Mouse (Mus musculus): Measurements from ENCODE around the gene Parp16. TPM values are rescaled to one million over a fixed set of nuclear protein-coding genes. Genes with fewer than 3 reads are reported as not detected.
"Not testable (repeated sequence)": the region's sequence is repeated elsewhere in the genome, so short reads cannot be mapped to it uniquely, and the experiment has no call there.

The Parp16 gene
- polyA plus RNA-seq, 1 experiment, result not detected

DNA sequence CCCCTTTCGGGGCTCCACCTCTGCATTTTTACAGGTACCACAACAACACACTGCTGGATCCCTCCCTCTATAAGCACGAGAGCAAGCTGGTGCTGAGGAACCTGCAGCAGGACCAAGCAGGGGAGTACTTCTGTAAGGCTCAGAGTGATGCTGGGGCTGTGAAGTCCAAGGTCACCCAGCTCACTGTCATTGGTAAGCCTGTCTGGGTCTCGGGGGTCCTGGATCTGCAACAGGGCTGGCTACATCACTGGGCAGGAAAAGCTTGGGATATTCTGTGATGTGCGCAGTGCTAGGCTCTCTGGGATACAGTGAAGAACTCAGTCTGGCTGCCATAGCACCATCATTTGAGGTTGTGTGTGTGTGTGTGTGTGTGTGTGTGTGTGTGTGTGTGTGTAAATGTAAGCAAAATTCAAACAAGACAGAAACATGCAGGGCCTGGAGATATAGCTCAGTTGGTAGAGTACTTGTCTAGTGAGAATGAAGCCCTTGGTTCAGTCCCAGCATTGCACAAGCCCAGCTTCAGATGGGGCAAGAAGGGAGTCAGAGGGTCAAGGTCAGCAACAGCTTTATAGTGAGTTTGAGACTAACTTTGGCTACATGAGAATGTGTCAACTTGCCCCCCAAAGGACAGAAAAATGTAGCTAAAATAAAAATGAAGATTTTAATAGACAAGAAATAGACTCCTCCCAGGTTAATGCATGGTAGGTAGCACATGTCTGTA is 80.8 kb downstream of the Parp16 start:
- Histone ChIP-seq H3K27ac (ENCODE audit: insufficient read depth, low read depth, low read length) (no peak overlapping the region), H3K4me1 (ENCODE audit: control insufficient read depth, insufficient read depth, low read length) (no peaks in the 10 kb centered on the region), H3K4me3 (ENCODE audit: insufficient read depth, low read depth, low read length) (no peak overlapping the region)
- WGBS, result 84% methylated on average over 4 of the region's 4 CpGs
- no peak for TF ChIP-seq CTCF (IDR thresholded peaks at IDR 0.05; ENCODE audit: insufficient read depth, low read depth, low read length)

DNA sequence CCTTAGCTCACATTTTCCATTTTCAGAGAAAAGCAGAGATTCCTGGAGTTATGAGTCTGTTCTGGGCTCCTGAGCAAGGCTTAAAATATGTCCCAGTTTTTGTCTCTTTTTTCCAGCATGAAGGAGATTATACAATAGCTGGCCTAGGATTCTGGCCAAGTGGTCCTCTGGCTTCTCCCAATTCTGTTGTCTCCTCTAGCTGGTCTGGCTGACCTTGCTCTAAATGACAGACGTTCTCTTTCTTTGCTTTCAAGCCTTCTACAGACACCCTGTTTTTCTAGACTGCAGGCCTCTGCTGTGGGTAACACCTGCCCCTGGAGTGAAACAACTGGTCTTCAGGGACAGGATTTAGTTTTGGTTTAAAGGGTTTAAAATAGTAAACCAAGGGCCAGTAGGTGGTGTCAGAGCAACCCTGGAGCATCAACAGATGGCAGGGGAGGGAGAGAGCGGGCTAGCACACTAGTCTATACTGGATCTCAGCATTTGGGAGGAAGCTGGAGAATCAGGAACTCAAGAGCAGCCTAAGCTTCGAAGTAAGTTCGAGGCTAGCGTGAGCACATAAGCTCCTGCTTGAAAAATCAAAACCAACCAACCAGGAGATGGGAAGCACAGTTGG is 86.5 kb downstream of the Parp16 start:
- Histone ChIP-seq H3K27ac (ENCODE audit: insufficient read depth, low read depth, low read length) (no peak overlapping the region), H3K4me1 (ENCODE audit: control insufficient read depth, insufficient read depth, low read length) (no peaks in the 10 kb centered on the region), H3K4me3 (ENCODE audit: insufficient read depth, low read depth, low read length) (no peak overlapping the region)
- 84% methylated on average over 5 of the region's 5 CpGs for WGBS
- no peak for TF ChIP-seq POLR2A (IDR thresholded peaks at IDR 0.05; ENCODE audit: insufficient read depth, low read depth, low read length)
- TF ChIP-seq CTCF (IDR thresholded peaks at IDR 0.05; ENCODE audit: insufficient read depth, low read depth, low read length), result no peak

DNA sequence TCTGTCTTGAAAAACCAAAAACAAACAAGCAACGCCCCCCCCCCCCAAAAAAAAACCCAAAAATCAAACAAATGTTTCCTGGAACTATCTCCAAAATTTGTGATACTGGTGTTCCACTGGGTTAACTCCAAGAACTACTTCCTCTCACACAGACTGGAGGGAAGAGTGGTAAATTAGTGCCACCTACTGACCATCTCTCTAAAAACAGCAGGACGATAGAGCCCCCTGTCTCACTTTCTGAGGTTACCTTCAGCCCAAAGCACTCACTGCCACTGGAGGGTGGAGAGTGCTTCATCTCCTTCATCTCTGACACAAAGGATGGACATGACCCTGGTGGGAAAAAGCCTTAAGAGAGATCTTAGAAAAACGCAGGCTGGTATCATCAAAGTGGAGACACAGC is 88.1 kb downstream of the Parp16 start:
- H3K27ac ChIP-seq (ENCODE audit: insufficient read depth, low read depth, low read length), result no peak overlapping the region
- no peak overlapping the region for H3K4me3 ChIP-seq (ENCODE audit: insufficient read depth, low read depth, low read length)
- TF ChIP-seq POLR2A (IDR thresholded peaks at IDR 0.05; ENCODE audit: insufficient read depth, low read depth, low read length) (no peak), CTCF (IDR thresholded peaks at IDR 0.05; ENCODE audit: insufficient read depth, low read depth, low read length) (no peak)
- 3% methylated on average over 3 of the region's 3 CpGs for WGBS
- H3K4me1 ChIP-seq (ENCODE audit: control insufficient read depth, insufficient read depth, low read length), result no peaks in the 10 kb centered on the region

DNA sequence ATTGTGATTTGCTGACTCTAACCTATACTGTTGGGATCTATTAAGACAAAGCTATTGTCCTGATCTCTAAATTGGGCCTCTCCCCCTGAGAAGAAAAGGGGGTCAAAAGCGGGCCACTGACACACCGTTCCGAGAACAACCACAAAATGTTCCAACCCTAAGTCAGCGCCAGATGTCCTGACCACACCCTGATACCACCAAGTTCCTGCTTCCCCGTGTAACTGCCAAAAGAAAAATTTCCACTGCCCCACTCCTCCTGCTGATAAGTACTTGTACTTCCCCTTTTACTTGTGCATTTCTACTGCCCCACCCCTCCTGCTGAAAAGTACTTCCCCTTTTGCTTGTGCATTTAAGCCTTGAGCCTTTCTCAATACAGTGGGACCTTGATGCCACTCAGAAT is 93.1 kb downstream of the Parp16 start:
- not testable (repeated sequence) for H3K4me1 ChIP-seq (ENCODE audit: control insufficient read depth, insufficient read depth, low read length); H3K4me3 ChIP-seq (ENCODE audit: insufficient read depth, low read depth, low read length); H3K27ac ChIP-seq (ENCODE audit: insufficient read depth, low read depth, low read length)
- 86% methylated on average over 5 of the region's 5 CpGs for WGBS

Other genes starting within 250 kb of the Parp16 start
- not detected in 2 replicates for gene Slc24a1, start 243.7 kb upstream of the Parp16 start, polyA plus RNA-seq (2012; ENCODE audit: insufficient read depth, insufficient read length, low replicate concordance, missing spikeins)
- not detected in 2 replicates for gene Ints14, start 234.4 kb upstream of the Parp16 start, polyA plus RNA-seq (2012; ENCODE audit: insufficient read depth, insufficient read length, low replicate concordance, missing spikeins)
- 150 TPM in 1 of 2 replicates, not detected in the other for gene Hacd3, start 173.7 kb upstream of the Parp16 start, polyA plus RNA-seq (2012; ENCODE audit: insufficient read depth, insufficient read length, low replicate concordance, missing spikeins)
- gene Dpp8, start 162.9 kb upstream of the Parp16 start, polyA plus RNA-seq (2012; ENCODE audit: insufficient read depth, insufficient read length, low replicate concordance, missing spikeins), result 403 TPM in 1 of 2 replicates, not detected in the other
- not detected in 2 replicates for gene Igdcc4, start 93.9 kb upstream of the Parp16 start, polyA plus RNA-seq (2012; ENCODE audit: insufficient read depth, insufficient read length, low replicate concordance, missing spikeins)
- not detected in 2 replicates for gene Igdcc3, start 54.2 kb upstream of the Parp16 start, polyA plus RNA-seq (2012; ENCODE audit: insufficient read depth, insufficient read length, low replicate concordance, missing spikeins)
- gene Cilp, start 69.8 kb downstream of the Parp16 start, polyA plus RNA-seq (2012; ENCODE audit: insufficient read depth, insufficient read length, low replicate concordance, missing spikeins), result not detected in 2 replicates
- gene Clpx, start 98.9 kb downstream of the Parp16 start, polyA plus RNA-seq (2012; ENCODE audit: insufficient read depth, insufficient read length, low replicate concordance, missing spikeins), result not detected in 2 replicates
- gene Pdcd7, start 150.8 kb downstream of the Parp16 start, polyA plus RNA-seq (2012; ENCODE audit: insufficient read depth, insufficient read length, low replicate concordance, missing spikeins), result not detected in 2 replicates
- gene Ubap1l, start 165.7 kb downstream of the Parp16 start, polyA plus RNA-seq (2012; ENCODE audit: insufficient read depth, insufficient read length, low replicate concordance, missing spikeins), result not detected in 2 replicates
- gene Kbtbd13, start 196.3 kb downstream of the Parp16 start, polyA plus RNA-seq (2012; ENCODE audit: insufficient read depth, insufficient read length, low replicate concordance, missing spikeins), result not detected in 2 replicates
- gene Rasl12, start 203.2 kb downstream of the Parp16 start, polyA plus RNA-seq (2012; ENCODE audit: insufficient read depth, insufficient read length, low replicate concordance, missing spikeins), result not detected in 2 replicates
- not detected in 2 replicates for gene Slc51b, start 227.6 kb downstream of the Parp16 start, polyA plus RNA-seq (2012; ENCODE audit: insufficient read depth, insufficient read length, low replicate concordance, missing spikeins)
- gene Mtfmt, start 240.4 kb downstream of the Parp16 start, polyA plus RNA-seq (2012; ENCODE audit: insufficient read depth, insufficient read length, low replicate concordance, missing spikeins), result not detected in 2 replicates

Data from olfactory bulb, adult 2 months (tissue).